In the genomic region with DNA sequence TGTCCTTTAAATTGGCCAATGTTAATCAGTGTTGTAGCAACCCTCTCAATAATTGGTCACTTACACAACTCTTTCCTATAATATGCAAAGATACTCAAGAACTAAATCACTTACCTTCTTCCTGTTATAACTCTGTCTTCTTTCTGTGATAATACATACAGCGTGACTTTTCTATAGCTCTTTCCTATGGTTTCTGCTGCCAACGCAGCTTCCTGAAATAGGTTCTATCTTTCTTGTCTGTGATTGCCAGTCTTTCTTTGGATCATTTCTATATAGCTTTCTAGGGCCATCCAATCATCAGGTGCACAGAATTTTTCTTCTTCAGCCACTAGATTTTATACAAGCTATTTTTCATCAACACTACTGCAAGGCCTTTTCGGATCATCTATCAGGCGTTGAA, we compare ENCODE assay signal across 17 mouse cellular contexts.
"Had no signal": no experiment of that assay in that cellular context is flagged by ENCODE, and none has a peak within 500 bp of the region (broad histone marks: within the 10 kb centered on the region; RNA-seq: fewer than 3 reads in every experiment).

No protein-coding gene starts in this region.

- ATAC-seq: liver, embryonic 12.5 days; liver, postnatal 0 days; lung, postnatal 0 days; midbrain, embryonic 13.5 days; midbrain, embryonic 15.5 days; midbrain, embryonic 16.5 days had no signal

- DNase-seq: left cerebral cortex, postnatal 4 days; liver; liver, embryonic 13.5 days; liver, postnatal 0 days; lung, adult 18-20 months; lung, adult 2 months; lung, embryonic 14.5 days; lung, postnatal 10 days; lung, postnatal 14 days; lung, postnatal 36 days; lung, postnatal 4 days; midbrain, embryonic 14.5 days had no signal
